Mouse (Mus musculus) heart, adult 2 months (tissue): Measurements from ENCODE around the gene Prl2c2. TPM values are rescaled to one million over a fixed set of nuclear protein-coding genes. Genes with fewer than 3 reads are reported as not detected.
"Not testable (repeated sequence)": the region's sequence is repeated elsewhere in the genome, so short reads cannot be mapped to it uniquely, and the experiment has no call there.

Experiments
- DNase-seq, 2 experiments: peaks; one replicate each; pipeline ENCODE4 v3.0.0; 2021
- H3K27ac ChIP-seq: fragments of 200-600 bp; 2 replicates; pipeline ENCODE4 v1.8.1; 2022
- H3K27me3 ChIP-seq: fragments of 200-500 bp; 2 replicates; pipeline ENCODE4 v1.6.1; 2012; ENCODE audit warnings: mild to moderate bottlenecking, low read length, inconsistent platforms, mixed read lengths; ENCODE audit not compliant: control insufficient read depth, insufficient read depth
- H3K36me3 ChIP-seq: fragments of 200-500 bp; 2 replicates; pipeline ENCODE4 v1.6.1; 2012; ENCODE audit warnings: low read length, inconsistent platforms; ENCODE audit not compliant: control insufficient read depth, insufficient read depth
- H3K4me1 ChIP-seq: fragments of 200-500 bp; 2 replicates; pipeline ENCODE4 v1.6.1; 2011; ENCODE audit warnings: low read length; ENCODE audit not compliant: control insufficient read depth, insufficient read depth
- H3K4me3 ChIP-seq: fragments of 200-600 bp; 2 replicates; pipeline ENCODE4 v1.8.1; 2022
- H3K79me2 ChIP-seq: fragments of 200-500 bp; replicated peaks from 2 replicates; pipeline ENCODE4 v1.6.1; 2012; ENCODE audit warnings: mild to moderate bottlenecking, inconsistent platforms, low read length, moderate library complexity, mixed read lengths; ENCODE audit not compliant: control insufficient read depth, insufficient read depth
- H3K9ac ChIP-seq: fragments of 200-500 bp; 2 replicates; pipeline ENCODE4 v1.6.1; 2012; ENCODE audit warnings: low read depth, mild to moderate bottlenecking, control low read depth, inconsistent platforms, low read length, mixed read lengths
- WGBS: fragments of 180-500 bp; shearing (Covaris S2); methylation state at CpG from one replicate; pipeline ENCODE4 v1.1.7; 2018; 5-methylcytosine and 5-hydroxymethylcytosine counted together
- intact Hi-C: fragments of 180-260 bp; cut with DNase I; formaldehyde crosslinking; loops from one replicate; pipeline ENCODE4 v1.15.1; 2025
- long read RNA-seq: library from polyadenylated mRNA; stranded (forward); transcript quantifications from one replicate; pipeline ENCODE4 v2.0.0, GENCODE M21; 2021
- polyA plus RNA-seq: library from polyadenylated mRNA; depleted of rRNA; stranded (reverse); fragments of >200 nt; gene quantifications from 2 replicates; pipeline ENCODE4 v1.2.3, GENCODE M21; 2012; rRNA removed
- total RNA-seq, 2 experiments: library from RNA; stranded (reverse); gene quantifications; 2 replicates each; pipeline ENCODE4 v1.2.3; 2021

Gene Prl2c2
- total RNA-seq = not detected
- polyA plus RNA-seq = not detected in 2 replicates
- long read RNA-seq = 0 reads

- intact Hi-C loops, H3K27me3 ChIP-seq, H3K79me2 ChIP-seq, H3K4me1 ChIP-seq, H3K4me3 ChIP-seq, H3K36me3 ChIP-seq, H3K9ac ChIP-seq, H3K27ac ChIP-seq, DNase-seq: not testable (repeated sequence)
- 41% methylated on average over 2 of the region's 2 CpGs for WGBS
Observed at GRCm38 (mm10) chr13:13005283-13005682, at the start of gene Prl2c2. Gene Prl2c2, minus strand, starts transcription at chr13:13005383.

GRCm38 (mm10) chr13:13025872-13026271 is 20.7 kb upstream of the Prl2c2 start:
- H3K4me3 ChIP-seq, H3K27me3 ChIP-seq, H3K79me2 ChIP-seq, H3K27ac ChIP-seq, intact Hi-C loops, H3K36me3 ChIP-seq, DNase-seq, H3K9ac ChIP-seq, H3K4me1 ChIP-seq: not testable (repeated sequence)
- WGBS = 50% methylated on average over 3 of the region's 3 CpGs

GRCm38 (mm10) chr13:13013993-13014549 is 8.9 kb upstream of the Prl2c2 start:
- H3K27ac ChIP-seq, H3K27me3 ChIP-seq, H3K9ac ChIP-seq, H3K4me1 ChIP-seq, H3K4me3 ChIP-seq, intact Hi-C loops, H3K36me3 ChIP-seq, H3K79me2 ChIP-seq, DNase-seq: not testable (repeated sequence)
- WGBS = 70% methylated on average over 2 of the region's 2 CpGs

Other genes with a start within 250 kb of the Prl2c2 start
- gene Prl2c3, start 205.3 kb downstream of the Prl2c2 start, total RNA-seq = not detected
- gene Prl2c3, start 205.3 kb downstream of the Prl2c2 start, polyA plus RNA-seq = not detected in 2 replicates
- gene Prl2c5, start 177.3 kb upstream of the Prl2c2 start, total RNA-seq = not detected
- not detected in 2 replicates for gene Prl2c5, start 177.3 kb upstream of the Prl2c2 start, polyA plus RNA-seq